Mouse (Mus musculus) limb, embryonic 14.5 days (tissue): Measurements from ENCODE around the gene Zfp846. TPM values are rescaled to one million over a fixed set of nuclear protein-coding genes. Genes with fewer than 3 reads are reported as not detected.
"Not testable (repeated sequence)": the region's sequence is repeated elsewhere in the genome, so short reads cannot be mapped to it uniquely, and the experiment has no call there.

ENCODE experiments used
- ATAC-seq: fragments of 200-750 bp; cut with Nextera tagmentation; 2 replicates; pipeline ENCODE4 v1.8.0; 2017; ENCODE audit warnings: low read depth, moderate number of reproducible peaks, moderate TSS enrichment; ENCODE audit not compliant: low FRiP score
- DNase-seq: peaks from one replicate; pipeline ENCODE4 v3.0.0-alpha.2; 2015; ENCODE audit warnings: low spot score
- H3K27ac ChIP-seq: fragments of 300-500 bp; sonication (generic); replicated peaks from 2 replicates; pipeline ENCODE4 v1.5.1; 2014; ENCODE audit warnings: low read depth, mild to moderate bottlenecking, low read length, moderate library complexity, mixed read lengths
- H3K27me3 ChIP-seq: fragments of 300-500 bp; sonication (generic); 2 replicates; pipeline ENCODE4 v1.6.1; 2014; ENCODE audit warnings: low read length, mixed read lengths; ENCODE audit not compliant: control insufficient read depth, insufficient read depth
- H3K36me3 ChIP-seq: fragments of 300-500 bp; sonication (generic); 2 replicates; pipeline ENCODE4 v1.6.1; 2014; ENCODE audit warnings: mild to moderate bottlenecking, low read length, moderate library complexity, mixed read lengths; ENCODE audit not compliant: control insufficient read depth, insufficient read depth
- H3K4me1 ChIP-seq: fragments of 300-500 bp; sonication (generic); 2 replicates; pipeline ENCODE4 v1.6.1; 2014; ENCODE audit warnings: antibody characterized with exemption, low read length, mixed read lengths; ENCODE audit not compliant: control insufficient read depth, insufficient read depth
- H3K4me2 ChIP-seq: fragments of 300-500 bp; sonication (generic); replicated peaks from 2 replicates; pipeline ENCODE4 v1.6.1; 2014; ENCODE audit warnings: low read depth, mild to moderate bottlenecking, low read length, moderate library complexity; ENCODE audit not compliant: severe bottlenecking
- H3K4me3 ChIP-seq: fragments of 300-500 bp; sonication (generic); replicated peaks from 2 replicates; pipeline ENCODE4 v1.5.1; 2014; ENCODE audit warnings: low read length
- H3K9ac ChIP-seq: fragments of 300-500 bp; sonication (generic); 2 replicates; pipeline ENCODE4 v1.6.1; 2014; ENCODE audit warnings: mild to moderate bottlenecking, low read depth, low read length, moderate library complexity; ENCODE audit not compliant: severe bottlenecking
- H3K9me3 ChIP-seq: fragments of 300-500 bp; sonication (generic); 2 replicates; pipeline ENCODE4 v1.6.1; 2016; ENCODE audit warnings: low read length; ENCODE audit not compliant: control insufficient read depth
- POLR2A ChIP-seq: fragments of 200-500 bp; IDR thresholded peaks from 2 replicates; pipeline ENCODE4 v1.8.0; 2012; ENCODE audit warnings: inconsistent platforms, mild to moderate bottlenecking, moderate library complexity, borderline replicate concordance; ENCODE audit not compliant: insufficient read depth, insufficient read length; ENCODE audit errors: extremely low read depth
- WGBS: fragments of 180-500 bp; shearing (Covaris S2); extraction: QIAGEN DNeasy Blood & Tissue Kit; methylation state at CpG from one replicate; pipeline ENCODE4 v1.1.7; 2014; 5-methylcytosine and 5-hydroxymethylcytosine counted together
- polyA plus RNA-seq, 2 experiments: library from polyadenylated mRNA; depleted of rRNA in 1 of 2; stranded (reverse) in 1 of 2; unstranded in 1 of 2; fragments of >200 nt; fragmentation: Nextera tagmentation in 1 of 2; extraction: Ambion mirVana in 1 of 2; gene quantifications; 2 replicates each; pipeline versions ENCODE4 v1.2.1 to v1.2.3; 2012 to 2014

The Zfp846 gene
- polyA plus RNA-seq, 2 experiments: 13.1 to 18.2 TPM

- WGBS: 82% methylated on average over 5 of the region's 5 CpGs
- no peak overlapping the region for H3K27ac ChIP-seq
- no peaks in the 10 kb centered on the region; the same call in none of the 2 replicates for H3K36me3 ChIP-seq
- no peaks in the 10 kb centered on the region for H3K27me3 ChIP-seq
- no peaks in the 10 kb centered on the region for H3K9me3 ChIP-seq
- no peak for ATAC-seq
- H3K4me2 ChIP-seq: no peak overlapping the region
- H3K9ac ChIP-seq: no peak overlapping the region
- no peak overlapping the region for H3K4me3 ChIP-seq
- TF ChIP-seq POLR2A: no peak
- no peak for DNase-seq
- H3K4me1 ChIP-seq: no peaks in the 10 kb centered on the region
Measured at GRCm38 (mm10) chr9:20611976-20612375, 30.9 kb downstream of the Zfp846 start.

- H3K27ac ChIP-seq: no peak overlapping the region
- no peak overlapping the region for H3K4me2 ChIP-seq
- no peaks in the 10 kb centered on the region for H3K9me3 ChIP-seq
- DNase-seq (no peak), ATAC-seq (no peak)
- no peaks in the 10 kb centered on the region for H3K4me1 ChIP-seq
- WGBS: 70% methylated on average over 2 of the region's 2 CpGs
- no peaks in the 10 kb centered on the region for H3K27me3 ChIP-seq
- no peak overlapping the region for H3K9ac ChIP-seq
- TF ChIP-seq POLR2A: no peak
- H3K36me3 ChIP-seq: no peaks in the 10 kb centered on the region
- no peak overlapping the region for H3K4me3 ChIP-seq
Measured at GRCm38 (mm10) chr9:20616685-20617084, 35.6 kb downstream of the Zfp846 start.

DNA sequence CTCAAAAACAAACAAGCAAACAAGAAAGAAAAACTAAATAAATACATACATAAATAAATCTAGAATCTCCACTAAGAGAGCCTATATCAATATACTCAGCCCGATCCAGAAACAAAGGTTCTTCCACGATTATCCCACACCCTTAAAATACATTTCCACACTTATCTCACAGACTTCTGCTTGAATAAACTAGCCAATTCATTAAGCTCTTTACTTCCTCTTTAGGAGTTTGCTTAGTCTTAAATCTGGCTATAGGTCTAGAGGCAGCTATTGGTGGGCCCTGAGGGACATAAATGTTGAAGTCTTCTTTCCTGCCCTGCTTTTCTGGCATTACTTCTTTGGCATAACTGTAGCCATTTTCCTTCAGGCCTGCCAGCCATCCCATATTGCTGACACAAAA is 50.2 kb downstream of the Zfp846 start:
- H3K9ac ChIP-seq: no peak overlapping the region
- ATAC-seq: no peak
- WGBS: 98% methylated on average over 2 of the region's 2 CpGs
- H3K36me3 ChIP-seq: no peaks in the 10 kb centered on the region; the same call in 1 of the 2 replicates
- no peak overlapping the region for H3K27ac ChIP-seq
- no peaks in the 10 kb centered on the region for H3K4me1 ChIP-seq
- no peaks in the 10 kb centered on the region for H3K27me3 ChIP-seq
- H3K9me3 ChIP-seq: no peaks in the 10 kb centered on the region
- DNase-seq: no peak
- TF ChIP-seq POLR2A: no peak
- no peak overlapping the region for H3K4me2 ChIP-seq
- H3K4me3 ChIP-seq: no peak overlapping the region

GRCm38 (mm10) chr9:20635676-20636075 is 54.6 kb downstream of the Zfp846 start:
- H3K27ac ChIP-seq, H3K4me2 ChIP-seq, ATAC-seq, H3K27me3 ChIP-seq, H3K9me3 ChIP-seq, H3K4me3 ChIP-seq, H3K9ac ChIP-seq, H3K4me1 ChIP-seq, DNase-seq: not testable (repeated sequence)
- H3K36me3 ChIP-seq: peaks cover 24% of the 10 kb centered on the region
- WGBS: 91% methylated on average over 8 of the region's 8 CpGs

DNA sequence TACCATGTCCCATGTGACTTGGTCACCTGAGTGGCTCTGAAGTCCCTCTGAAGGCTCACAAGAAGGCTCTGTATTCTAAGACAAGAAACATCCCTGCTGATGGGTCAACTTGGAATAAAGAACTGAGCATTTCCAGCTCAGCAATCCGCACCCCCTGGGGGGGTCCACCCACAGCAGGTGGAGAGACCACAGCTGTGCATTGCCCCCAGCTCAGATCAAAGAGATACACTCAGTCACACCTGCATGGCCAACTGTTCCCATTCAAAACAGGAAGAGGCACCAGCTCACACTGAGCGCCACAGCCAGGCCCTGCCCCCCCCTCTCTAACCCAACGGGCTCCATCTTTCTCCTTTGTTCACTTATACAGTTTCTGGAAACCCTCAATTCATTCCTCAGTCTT is 55.2 kb downstream of the Zfp846 start:
- WGBS: 65% methylated on average over 3 of the region's 3 CpGs
- Histone ChIP-seq H3K27me3 (no peaks in the 10 kb centered on the region), H3K27ac (no peak overlapping the region), H3K36me3 (peaks cover 24% of the 10 kb centered on the region), H3K4me3 (no peak overlapping the region), H3K4me1 (peaks cover 3% of the 10 kb centered on the region), H3K4me2 (no peak overlapping the region), H3K9ac (no peak overlapping the region), H3K9me3 (no peaks in the 10 kb centered on the region)
- ATAC-seq (no peak), DNase-seq (no peak)
- no peak for TF ChIP-seq POLR2A

GRCm38 (mm10) chr9:20636790-20637189 is 55.7 kb downstream of the Zfp846 start:
- no peak overlapping the region for H3K4me3 ChIP-seq
- no peak for DNase-seq
- H3K27me3 ChIP-seq: no peaks in the 10 kb centered on the region
- no peaks in the 10 kb centered on the region for H3K9me3 ChIP-seq
- H3K4me1 ChIP-seq: peaks cover 8% of the 10 kb centered on the region
- no peak overlapping the region for H3K4me2 ChIP-seq
- H3K27ac ChIP-seq: no peak overlapping the region
- no peak for ATAC-seq
- H3K36me3 ChIP-seq: peaks cover 24% of the 10 kb centered on the region
- no peak overlapping the region for H3K9ac ChIP-seq
- 88% methylated on average over 2 of the region's 2 CpGs for WGBS
- no peak for TF ChIP-seq POLR2A
